Mouse (Mus musculus) testis, postnatal 10 days (tissue): ENCODE data around the gene Rere.

ENCODE experiments used
- DNase-seq: peaks from one replicate; pipeline ENCODE4 v3.0.0; 2021; ENCODE audit warnings: low spot score

Gene Rere

DNA sequence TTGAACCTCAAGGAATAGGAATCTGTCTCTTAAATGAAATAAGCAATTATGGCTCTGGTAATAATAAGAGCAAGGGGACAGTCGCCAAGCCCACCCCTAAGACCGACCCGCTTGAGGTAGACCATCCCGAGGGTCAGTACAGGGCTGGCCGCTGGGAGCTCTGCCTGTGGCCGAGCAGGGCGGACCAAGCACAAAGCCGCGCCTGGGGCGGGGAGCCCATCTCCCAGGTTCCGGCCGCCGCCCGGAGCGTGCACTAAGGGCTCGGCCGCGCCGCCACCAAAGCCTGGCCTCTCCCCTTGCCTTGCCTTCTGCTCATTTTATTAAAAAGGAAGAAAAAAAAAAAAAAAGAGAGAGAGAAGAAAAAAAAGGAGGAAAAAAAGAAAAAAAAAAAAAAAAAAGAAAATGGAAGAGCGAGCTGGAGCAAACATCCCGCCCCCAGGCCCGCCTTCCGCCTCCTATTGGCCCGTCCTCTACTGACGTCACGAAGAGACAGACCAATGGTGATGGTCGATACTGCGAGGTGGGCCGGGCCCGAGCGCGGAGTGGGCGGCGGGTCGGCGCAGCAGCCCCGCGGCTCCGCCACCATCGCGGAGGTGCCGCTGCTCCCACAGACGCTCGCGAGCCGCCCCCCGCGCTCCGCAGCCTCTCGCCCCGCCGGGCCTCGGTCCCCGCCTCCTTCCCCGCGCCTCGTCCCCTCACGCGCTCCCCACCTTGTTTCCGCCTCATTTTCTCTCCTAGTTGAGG, at the start of gene Rere:
Gene Rere, plus strand, starts transcription at position 629 of the 744 bp plus-strand sequence.
- DNase-seq: peak; percentile 99

DNA sequence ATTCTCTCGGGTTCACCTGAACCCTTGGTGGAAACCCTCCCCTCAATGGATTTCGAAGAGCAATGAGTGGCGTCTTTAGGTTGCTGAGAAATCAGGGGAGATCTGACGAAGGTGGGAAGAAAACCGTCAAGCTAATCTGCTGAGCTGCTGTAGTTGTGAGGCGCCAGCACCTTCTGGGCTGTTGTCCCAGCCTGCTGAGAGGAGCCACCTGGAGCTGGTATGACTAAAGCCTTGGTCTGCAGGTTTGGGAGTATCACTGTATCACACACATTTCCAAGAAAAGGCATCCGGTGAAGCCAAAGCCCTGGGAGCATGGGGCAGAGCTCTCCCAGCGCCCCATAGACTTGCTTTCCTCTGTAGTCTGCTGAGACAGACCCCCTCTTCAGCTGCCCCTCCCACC, 49.6 kb upstream of the Rere start:
- DNase-seq: no peak

DNA sequence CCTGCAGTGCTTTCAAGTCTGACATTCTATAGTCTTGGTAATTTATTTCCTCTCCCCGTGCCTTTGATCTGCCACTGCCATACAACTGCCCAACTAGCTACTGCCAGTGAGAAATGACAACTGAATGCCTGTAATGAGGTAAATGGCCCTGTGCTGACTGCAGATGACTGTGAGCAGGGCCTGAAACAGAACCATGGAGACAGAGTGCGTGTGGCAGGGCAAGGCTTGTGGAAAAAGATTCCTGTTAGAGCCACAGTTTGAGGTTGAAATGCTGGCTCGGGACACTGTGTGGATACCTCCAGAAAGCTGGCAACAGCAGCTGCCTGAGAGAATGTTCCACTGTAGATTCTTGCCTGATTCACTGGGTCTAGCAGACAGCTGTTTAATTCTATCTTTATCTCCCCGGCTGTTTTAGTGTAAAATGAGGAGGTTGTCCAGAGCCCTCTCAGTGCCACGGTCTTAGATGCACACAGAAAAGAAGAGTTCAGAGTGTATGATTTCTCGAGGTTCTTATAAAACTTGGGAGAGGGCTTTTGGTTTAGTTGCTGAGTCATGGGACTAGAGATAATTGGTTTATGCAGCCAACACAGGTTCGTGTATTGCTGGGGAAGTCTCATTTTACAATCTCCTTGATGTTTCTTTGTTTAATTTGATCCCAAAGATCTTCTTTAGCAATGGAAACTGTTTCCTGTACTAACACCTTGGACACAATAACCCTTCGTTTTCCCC, 46.7 kb upstream of the Rere start:
- no peak for DNase-seq

GRCm38 (mm10) chr4:150235585-150235984, 45.9 kb upstream of the Rere start:
- no peak for DNase-seq

DNA sequence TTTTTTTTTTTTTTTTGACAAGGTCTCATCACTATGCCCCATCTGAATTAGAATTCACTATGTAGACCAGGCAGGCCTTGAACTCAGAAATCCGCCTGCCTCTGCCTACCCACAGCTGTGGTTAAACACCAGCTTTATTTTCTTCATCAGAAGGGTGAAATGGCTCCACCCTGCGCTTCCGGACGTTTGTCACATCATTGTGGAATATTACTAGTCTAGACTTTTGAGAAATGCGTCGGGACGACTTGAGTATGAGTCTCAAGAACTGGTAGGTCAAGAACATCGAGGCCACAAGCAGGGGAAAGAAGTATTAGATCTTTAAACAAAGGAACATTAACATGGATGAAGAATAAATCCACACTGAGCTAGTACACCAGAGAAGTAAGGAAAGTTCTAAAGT, 45.4 kb upstream of the Rere start:
- DNase-seq: no peak

DNA sequence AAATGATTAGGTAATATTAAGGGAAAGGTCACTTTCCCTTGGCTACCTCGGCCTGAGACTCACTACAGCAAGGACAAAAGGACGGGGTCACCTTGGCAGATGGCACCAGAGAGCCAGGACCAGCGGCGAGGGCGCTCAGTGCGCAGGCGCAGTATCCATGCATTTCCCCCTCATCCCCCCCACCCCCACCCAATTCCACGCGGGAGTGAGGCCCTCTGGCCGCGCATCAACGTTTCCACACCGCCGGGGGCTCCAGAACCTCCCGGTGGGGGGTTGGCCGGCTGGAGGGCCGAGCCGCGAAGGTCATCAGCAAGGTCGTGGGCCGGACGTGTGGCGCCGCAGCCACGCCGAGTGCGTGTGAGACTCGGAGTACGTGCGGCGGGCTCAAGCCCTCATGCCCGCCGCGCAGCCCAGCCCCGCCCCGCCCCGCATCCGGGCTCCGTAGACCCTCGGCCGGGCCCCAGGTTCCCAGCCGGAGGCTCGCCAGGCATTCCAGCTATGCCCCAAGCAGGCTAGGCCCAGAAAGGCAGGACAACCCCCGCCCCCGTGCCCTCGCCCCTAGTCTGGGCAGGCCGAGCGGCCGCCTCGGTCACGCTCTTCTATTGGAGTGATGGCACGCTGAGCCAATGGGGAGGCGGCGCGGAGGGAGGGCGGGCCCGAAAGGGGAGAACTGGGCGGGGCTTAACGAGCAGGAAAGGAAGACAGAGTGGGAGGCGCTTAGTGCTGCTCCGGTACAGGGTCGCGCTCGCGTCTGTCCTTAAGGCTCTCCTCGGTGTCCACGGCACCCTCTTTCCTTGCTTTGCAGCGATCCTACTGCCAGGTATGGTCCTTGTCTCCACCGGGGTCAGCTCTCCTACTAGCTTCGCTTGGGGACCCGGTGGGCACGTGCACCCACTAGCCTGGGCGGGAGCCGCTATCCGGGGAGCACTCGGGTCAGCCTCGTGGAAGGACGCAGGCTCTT, 44.6 kb upstream of the Rere start, which contains the start of gene Eno1:
Gene Eno1, plus strand, starts transcription at position 201 of the 961 bp plus-strand sequence.
- DNase-seq: peak; percentile 99

DNA sequence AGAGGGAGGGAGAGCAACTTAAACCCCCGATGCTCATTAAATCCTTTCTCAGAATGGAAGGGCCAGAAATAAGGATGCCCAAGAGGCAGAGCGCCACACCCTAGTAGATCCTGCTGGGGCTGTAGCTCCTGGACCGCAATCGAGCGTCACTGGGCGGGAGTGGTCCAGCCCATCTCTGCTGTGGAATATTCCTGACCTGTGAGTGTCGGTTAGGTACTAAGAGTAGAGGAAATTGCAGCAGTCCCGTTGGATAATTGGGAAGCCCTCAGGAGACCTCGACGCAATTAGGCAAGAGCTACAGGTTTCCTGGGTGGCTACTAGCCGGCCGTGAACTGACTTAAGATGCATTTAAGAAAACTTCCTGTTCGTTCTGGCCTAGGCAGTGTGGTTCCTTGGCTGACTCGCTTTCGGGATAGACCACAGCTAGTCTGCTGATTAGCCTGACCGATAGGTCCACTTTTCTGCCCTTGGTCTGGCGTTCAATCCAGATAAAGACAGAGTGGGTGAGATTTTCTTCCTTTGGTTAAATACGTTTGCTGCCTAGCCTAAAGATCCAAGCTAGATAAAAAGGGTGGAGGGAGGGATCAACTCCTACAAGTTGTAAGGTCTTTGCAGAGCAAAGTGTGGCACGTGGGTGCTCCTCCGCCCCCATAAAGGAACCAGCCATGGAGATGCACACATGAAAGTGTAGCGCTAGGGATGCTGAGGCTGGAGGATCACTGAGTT, 43.6 kb upstream of the Rere start:
- DNase-seq: no peak

DNA sequence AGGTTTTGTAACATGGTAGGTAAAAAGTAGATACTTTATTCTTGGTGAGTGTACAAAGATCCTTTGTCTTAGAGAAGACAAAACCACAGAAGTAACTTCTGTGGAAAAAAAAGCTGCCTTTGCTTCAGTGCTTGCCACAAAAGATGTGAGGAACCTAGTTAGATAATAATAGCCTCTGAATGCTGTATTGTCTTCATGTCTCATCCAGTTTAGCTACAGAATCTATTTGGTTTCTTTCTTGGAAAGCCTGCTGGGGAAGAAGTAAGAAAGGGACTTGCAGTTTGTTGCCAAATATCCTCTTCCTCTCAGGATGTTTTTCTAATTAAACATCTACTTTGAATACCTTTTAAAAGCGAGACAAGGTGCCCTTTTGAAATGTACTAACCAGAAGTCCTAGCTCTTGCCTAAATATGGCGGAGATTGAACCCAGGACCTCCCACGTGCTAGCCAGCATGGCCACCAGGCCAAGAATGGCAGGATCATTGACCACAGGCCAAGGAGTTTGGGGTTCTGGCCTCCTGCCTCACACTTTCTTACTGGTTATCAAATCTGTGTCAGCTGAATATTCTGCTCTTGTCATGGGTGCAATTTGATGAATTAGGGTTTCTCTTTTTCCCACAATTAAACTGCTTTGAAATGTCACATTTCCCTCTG, 42.9 kb upstream of the Rere start:
- DNase-seq: no peak

GRCm38 (mm10) chr4:150239087-150239480, 42.4 kb upstream of the Rere start:
- no peak for DNase-seq

- no peak for DNase-seq
These were observed 41.9 kb upstream of the Rere start for GRCm38 (mm10) chr4:150239503-150239902.

DNA sequence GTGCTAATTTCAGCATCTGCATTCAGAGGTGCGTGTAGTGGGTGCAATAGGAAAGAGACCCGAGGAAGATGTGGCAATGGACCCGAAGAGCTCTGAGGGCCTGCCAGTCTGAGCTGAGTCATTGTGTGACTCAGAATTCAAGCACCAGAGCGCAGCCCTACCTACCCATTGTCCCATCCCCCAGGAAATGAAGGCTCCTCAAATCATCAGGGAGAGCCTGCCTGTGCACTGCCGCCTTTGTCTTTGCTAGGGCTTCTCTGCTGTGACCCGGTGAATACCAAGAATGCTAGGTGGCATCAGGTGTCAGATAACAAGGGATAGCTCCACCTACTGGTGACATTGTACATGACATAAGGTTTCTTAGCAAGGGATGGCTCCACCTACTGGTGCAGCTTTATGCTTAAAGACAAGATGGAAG, 41.5 kb upstream of the Rere start:
- peak; percentile 71 for DNase-seq

DNA sequence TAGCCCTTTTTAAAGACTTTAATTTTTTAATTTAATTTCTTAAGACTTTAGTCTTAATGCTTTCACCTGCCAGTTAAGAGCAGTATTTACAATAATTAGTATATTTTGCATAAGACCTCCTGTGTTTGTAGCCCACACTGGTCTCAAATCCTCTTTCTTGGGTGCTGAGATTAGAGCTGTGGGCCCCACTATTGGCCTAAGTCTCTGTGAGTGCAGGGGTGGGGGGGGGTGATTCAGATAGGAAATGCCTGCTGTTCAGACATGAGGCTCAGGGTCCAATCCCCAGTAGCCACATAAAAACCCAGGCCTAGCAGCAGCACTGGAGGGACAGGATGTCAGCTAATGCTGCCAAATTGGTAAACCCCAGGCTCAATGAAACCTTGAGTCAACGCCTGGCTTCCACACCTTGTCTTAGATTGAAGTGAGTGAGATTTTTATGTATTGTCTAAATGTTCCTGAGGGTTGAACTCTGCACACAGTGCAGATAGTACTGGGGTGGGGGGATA, 41.0 kb upstream of the Rere start:
- DNase-seq: no peak

GRCm38 (mm10) chr4:150241708-150242107, 39.7 kb upstream of the Rere start:
- DNase-seq: no peak

DNA sequence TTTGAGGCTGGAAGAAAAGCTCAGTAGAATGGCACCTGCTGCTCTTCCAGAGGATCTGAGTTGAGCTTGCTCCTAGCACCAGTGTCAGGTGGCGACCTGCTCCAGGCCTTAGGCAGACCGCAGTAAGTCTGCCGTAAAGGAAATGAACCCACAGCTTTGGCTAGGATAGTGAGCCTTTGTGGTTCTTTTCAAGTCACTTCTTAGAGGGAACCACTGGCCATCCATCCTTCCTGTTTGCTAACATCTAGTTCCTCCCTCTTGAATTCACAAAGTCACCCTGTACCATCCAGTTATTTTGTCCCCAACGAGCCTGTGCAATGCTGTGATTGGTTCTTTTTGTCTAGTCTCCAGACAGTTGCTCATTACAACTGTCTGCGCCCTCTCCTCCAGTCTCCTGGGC, 38.7 kb upstream of the Rere start:
- DNase-seq: no peak

DNA sequence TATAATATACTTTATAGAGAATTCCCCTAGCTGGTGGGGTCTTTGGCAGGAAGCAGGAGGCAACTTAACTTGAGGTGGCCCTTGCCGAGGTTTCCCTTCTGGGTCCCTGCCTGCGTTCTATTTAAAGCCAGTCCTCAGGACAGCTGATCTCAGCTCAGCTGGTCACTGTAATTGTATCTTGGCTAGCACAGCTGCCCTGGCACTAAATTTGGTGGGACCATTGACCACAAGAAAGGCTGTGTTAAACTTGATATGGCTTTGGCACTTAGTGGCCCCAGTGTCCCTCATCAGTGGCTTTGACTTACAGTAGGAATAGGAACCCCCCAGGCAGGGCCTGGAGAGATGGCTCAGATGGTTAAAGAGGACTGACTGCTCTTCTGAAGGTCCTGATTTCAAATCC, 35.6 kb upstream of the Rere start:
- no peak for DNase-seq

DNA sequence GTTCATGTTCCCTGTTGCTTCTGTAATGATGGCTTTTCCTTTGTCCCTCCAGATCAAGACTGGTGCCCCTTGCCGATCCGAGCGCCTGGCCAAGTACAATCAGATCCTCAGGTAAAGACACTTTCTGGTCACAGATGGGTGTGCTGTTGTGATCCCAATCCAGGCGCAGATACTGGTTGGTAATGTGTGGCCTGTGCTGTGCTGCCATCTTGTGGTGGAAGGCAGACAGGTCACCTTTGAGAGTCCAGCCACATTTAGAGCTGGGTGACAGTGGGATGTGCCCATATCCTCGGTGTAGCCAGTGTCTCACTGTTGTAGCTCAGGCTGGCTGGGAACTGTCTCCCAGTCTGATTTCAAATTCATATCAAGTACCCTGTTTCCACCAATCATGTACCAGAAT, 33.4 kb upstream of the Rere start:
- peak; percentile 80 for DNase-seq

DNA sequence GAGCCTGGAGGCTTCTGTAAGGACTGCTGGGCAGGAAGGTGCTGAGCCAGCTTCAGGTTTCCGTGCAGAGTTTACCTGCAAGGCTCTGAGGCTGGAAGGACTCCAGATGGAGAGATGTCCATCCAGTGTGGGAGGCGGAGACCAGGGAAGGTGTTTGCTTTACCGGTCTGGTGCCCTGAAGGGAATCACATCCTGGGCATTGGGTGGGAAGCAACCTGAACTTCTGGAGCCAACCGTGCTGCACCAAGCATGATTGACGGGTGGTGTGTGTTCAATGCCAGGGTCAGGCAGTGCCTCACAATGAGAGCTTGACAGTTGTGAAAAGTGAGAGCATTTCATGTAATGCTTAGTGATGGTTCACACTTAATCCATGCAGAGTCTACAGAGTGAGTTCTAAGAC, 32.5 kb upstream of the Rere start:
- no peak for DNase-seq

- DNase-seq: no peak
These were observed 31.6 kb upstream of the Rere start for GRCm38 (mm10) chr4:150249731-150250270.

- DNase-seq: no peak
These were observed 30.7 kb upstream of the Rere start for GRCm38 (mm10) chr4:150250549-150251422.

- no peak for DNase-seq
These were observed 27.0 kb upstream of the Rere start for GRCm38 (mm10) chr4:150254416-150254815.
